Mouse (Mus musculus) testis, adult 2 months (tissue): ENCODE results near the gene Ccdc77.

ENCODE experiments used
- CTCF ChIP-seq: fragments of 200-500 bp; IDR thresholded peaks from 2 replicates; pipeline ENCODE4 v1.5.1; 2012; ENCODE audit warnings: low read depth, mild to moderate bottlenecking, inconsistent platforms, low read length, moderate library complexity; ENCODE audit not compliant: control insufficient read depth, insufficient read depth, insufficient replicate concordance
- POLR2A ChIP-seq: fragments of 200-500 bp; IDR thresholded peaks from 2 replicates; pipeline ENCODE4 v1.6.1; 2012; ENCODE audit warnings: low read depth, mild to moderate bottlenecking, inconsistent platforms, low read length, moderate library complexity; ENCODE audit not compliant: control insufficient read depth

- TF ChIP-seq CTCF (no peak), POLR2A (no peak)
Observed at GRCm38 (mm10) chr6:120318303-120318940, 45.8 kb downstream of the Ccdc77 start.
